Mouse (Mus musculus) G1E (cell line): ENCODE measurements around the gene Apoc2.

Experiments used
- CTCF ChIP-seq: IDR thresholded peaks from 2 replicates; pipeline ENCODE4 v1.5.1; 2012; ENCODE audit warnings: low read depth, low read length, inconsistent platforms, mixed read lengths
- GATA1 ChIP-seq: IDR thresholded peaks from 2 replicates; pipeline ENCODE4 v1.6.1; 2012; ENCODE audit warnings: borderline replicate concordance, low read length, inconsistent platforms, mixed read lengths
- GATA2 ChIP-seq: IDR thresholded peaks from 2 replicates; pipeline ENCODE4 v1.6.1; 2012; ENCODE audit warnings: low read depth, low read length, inconsistent platforms, borderline replicate concordance
- POLR2AphosphoS5 ChIP-seq: IDR thresholded peaks from 2 replicates; pipeline ENCODE4 v1.6.1; 2012; ENCODE audit warnings: low read depth, low read length, inconsistent platforms; ENCODE audit not compliant: insufficient replicate concordance
- TAL1 ChIP-seq: conservative IDR thresholded peaks from 2 replicates; pipeline ENCODE4 v1.6.1; 2012; ENCODE audit warnings: low read depth, low read length, inconsistent platforms, mixed read lengths

- no peak for TF ChIP-seq GATA2
- TF ChIP-seq CTCF: no peak
- no peak for TF ChIP-seq TAL1
- no peak for TF ChIP-seq GATA1
- no peak for TF ChIP-seq POLR2AphosphoS5
Measured at GRCm38 (mm10) chr7:19694336-19695212, 16.8 kb upstream of the Apoc2 start.
